ENCODE assay signal across 8 mouse cellular contexts in genomic region chr13:52582878-52583661, GRCm38 (mm10). TPM values are rescaled to one million over a fixed set of nuclear protein-coding genes. Genes with fewer than 3 reads are reported as not detected.
A peak's percentile ranks its signal among the peaks of the same experiment; 100 is the strongest.
DNase-seq lines count a peak whose midpoint lies in the region; ATAC-seq and TF ChIP-seq lines count a peak whose summit lies in the region.

Gene Syk, plus strand, starts transcription at chr13:52583173.

- peak within 1 kb of the TSS; percentile 51 for H3K9ac ChIP-seq in forebrain, postnatal 0 days

- H3K4me3 ChIP-seq in forebrain, postnatal 0 days (ENCODE audit: low read depth, low read length), result peak within 1 kb of the TSS; percentile 54
- H3K4me3 ChIP-seq in hindbrain, embryonic 10.5 days, result peak within 1 kb of the TSS; percentile 73

- no peaks in the 10 kb centered on the region; the same call in 1 of the 2 replicates for H3K4me1 ChIP-seq in forebrain, postnatal 0 days (ENCODE audit: insufficient read depth)
- peaks cover 20% of the 10 kb centered on the region for H3K4me1 ChIP-seq in hindbrain, embryonic 10.5 days (replicated peaks)

- ATAC-seq in forebrain, postnatal 0 days, result peak; percentile 61
- peak; percentile 74 for ATAC-seq in megakaryocyte progenitor cell, adult 5-6 weeks (replicated peaks; ENCODE audit: poor library complexity)

- WGBS in forebrain, postnatal 0 days, result 3% methylated on average over 70 of the region's 70 CpGs
- under 1% methylated on average over 70 of the region's 70 CpGs for WGBS in hindbrain, embryonic 10.5 days

- intact Hi-C loops in left cerebral cortex, postnatal 25 days (cut with DNase I), result no loop called here

- no peaks in the 10 kb centered on the region for H3K9me3 ChIP-seq in forebrain, postnatal 0 days (ENCODE audit: low read length)
- H3K9me3 ChIP-seq in hindbrain, embryonic 10.5 days, result no peaks in the 10 kb centered on the region

- H3K27ac ChIP-seq in forebrain, postnatal 0 days (ENCODE audit: low read depth, low read length), result no peak within 1 kb of the TSS
- peak within 1 kb of the TSS; percentile 85 for H3K27ac ChIP-seq in hindbrain, embryonic 10.5 days

- no peak; the same call in 1 of the 2 replicates for TF ChIP-seq CTCF in forebrain, postnatal 0 days (IDR thresholded peaks at IDR 0.05; ENCODE audit: low read depth)

- H3K27me3 ChIP-seq in forebrain, postnatal 0 days (ENCODE audit: insufficient read depth, low read length), result peaks cover 7% of the 10 kb centered on the region; the same call in 1 of the 2 replicates
- H3K27me3 ChIP-seq in hindbrain, embryonic 10.5 days (ENCODE audit: insufficient read depth, poor library complexity, severe bottlenecking), result peaks cover 33% of the 10 kb centered on the region

- no peaks in the 10 kb centered on the region for H3K36me3 ChIP-seq in forebrain, postnatal 0 days (ENCODE audit: insufficient read depth)
- no peaks in the 10 kb centered on the region for H3K36me3 ChIP-seq in hindbrain, embryonic 10.5 days

- peak; percentile 50 for DNase-seq in CD4-positive, CD25-positive, alpha-beta regulatory T cell, adult 2 months (ENCODE audit: low read depth, low spot score)
- DNase-seq in adrenal gland, postnatal 4 days (ENCODE audit: low spot score in 2 of 2), result peak; percentile 16 to 40
- DNase-seq in forebrain, postnatal 0 days, result peak; percentile 63
- peak; percentile 73 for DNase-seq in hindbrain, embryonic 10.5 days (ENCODE audit: low spot score)
- DNase-seq in left cerebral cortex, postnatal 25 days (ENCODE audit: low spot score in 2 of 2), result peak; percentile 54 to 64
- peak; percentile 65 for DNase-seq in right cerebral cortex, postnatal 14 days
- DNase-seq in urinary bladder, postnatal 25 days (ENCODE audit: low spot score), result peak; percentile 40

- peak within 1 kb of the TSS; percentile 98 for H3K4me2 ChIP-seq in forebrain, postnatal 0 days (ENCODE audit: low read depth)

RNA-seq across cellular contexts. Expression of gene Syk, which starts in this region (rescaled TPM):
- total RNA-seq in adrenal gland, postnatal 4 days (2021), result 1 to 10 TPM; 6.9 to 8.7 TPM
- 2.6 and 4.5 TPM in 2 replicates for total RNA-seq in forebrain, postnatal 0 days (2014; rRNA removed)
- 0.88 and 1.6 TPM in 2 replicates for polyA plus RNA-seq in forebrain, postnatal 0 days (2015; fragmentation: Nextera tagmentation; extraction: Ambion mirVana)
- polyA plus RNA-seq in hindbrain, embryonic 10.5 days (2016; fragmentation: Nextera tagmentation; extraction: Ambion mirVana), result 3.3 and 4.8 TPM in 2 replicates
- 1 to 10 TPM; 2.8 to 3.9 TPM for total RNA-seq in left cerebral cortex, postnatal 25 days (2021)
- 38.9 and 40.1 TPM in 2 replicates for total RNA-seq in megakaryocyte progenitor cell, adult 5-6 weeks (2015)
- total RNA-seq in megakaryocyte progenitor cell, adult 5-6 weeks (2017), result 67.4 and 70.2 TPM in 2 replicates
